Mouse (Mus musculus): ENCODE measurements at regions not wholly inside any gene's neighbourhood (a gene's known extent, or its start where the extent isn't known, plus 50 kb on each side); places are given as distances from the start of the nearest gene placed in this dataset.
A peak's percentile ranks its signal among the peaks of the same experiment; 100 is the strongest.

- intact Hi-C loops (cut with DNase I) = loop anchor here (10.0 kb wide), 1 partner anchor 332 kb away; the partner anchor contains the start of gene Depp1
- DNase-seq = no peak
Observed at GRCm38 (mm10) chr6:116987243-116987642, 181.1 kb upstream of the Cxcl12 start.

DNA sequence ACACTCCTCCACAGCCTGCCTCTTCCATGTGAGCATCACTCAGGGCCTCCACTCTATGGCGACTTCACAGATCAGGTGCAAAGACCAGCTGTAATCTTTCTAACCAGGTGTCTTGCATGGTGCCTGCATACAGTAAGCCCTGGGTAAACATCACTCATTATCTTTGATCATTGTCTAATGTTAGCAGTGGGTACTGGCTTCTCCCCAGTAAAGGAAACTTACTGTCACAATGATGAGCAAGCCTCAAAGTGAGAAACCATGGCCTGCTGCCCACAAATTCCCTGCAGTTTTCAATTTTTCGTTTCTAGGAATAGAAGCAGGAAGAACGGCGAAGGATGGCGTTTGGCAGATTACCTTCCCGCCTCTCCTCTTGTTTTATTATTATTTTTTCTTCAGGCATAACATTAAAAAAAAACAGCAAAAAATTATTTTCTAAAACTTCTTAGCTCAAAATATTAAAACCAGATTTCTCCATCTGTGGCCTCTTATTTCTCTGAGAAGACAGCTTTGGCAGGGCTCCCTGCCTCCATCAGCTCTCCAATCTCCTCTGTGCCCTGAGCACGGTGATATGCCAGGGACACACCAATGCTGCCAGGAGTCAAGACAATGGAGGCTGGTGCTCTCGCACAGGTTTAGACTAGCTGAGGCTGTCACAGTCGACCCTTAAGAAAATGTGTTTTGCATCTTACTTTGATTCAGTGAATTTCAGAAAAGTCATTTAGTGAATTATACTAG is 169.2 kb upstream of the Cxcl12 start:
- intact Hi-C loops (cut with DNase I) = no loop called here
- no peak for DNase-seq

- DNase-seq = no peak
- intact Hi-C loops (cut with DNase I) = no loop called here
Observed at GRCm38 (mm10) chr6:116999940-117000339, 168.4 kb upstream of the Cxcl12 start.

DNA sequence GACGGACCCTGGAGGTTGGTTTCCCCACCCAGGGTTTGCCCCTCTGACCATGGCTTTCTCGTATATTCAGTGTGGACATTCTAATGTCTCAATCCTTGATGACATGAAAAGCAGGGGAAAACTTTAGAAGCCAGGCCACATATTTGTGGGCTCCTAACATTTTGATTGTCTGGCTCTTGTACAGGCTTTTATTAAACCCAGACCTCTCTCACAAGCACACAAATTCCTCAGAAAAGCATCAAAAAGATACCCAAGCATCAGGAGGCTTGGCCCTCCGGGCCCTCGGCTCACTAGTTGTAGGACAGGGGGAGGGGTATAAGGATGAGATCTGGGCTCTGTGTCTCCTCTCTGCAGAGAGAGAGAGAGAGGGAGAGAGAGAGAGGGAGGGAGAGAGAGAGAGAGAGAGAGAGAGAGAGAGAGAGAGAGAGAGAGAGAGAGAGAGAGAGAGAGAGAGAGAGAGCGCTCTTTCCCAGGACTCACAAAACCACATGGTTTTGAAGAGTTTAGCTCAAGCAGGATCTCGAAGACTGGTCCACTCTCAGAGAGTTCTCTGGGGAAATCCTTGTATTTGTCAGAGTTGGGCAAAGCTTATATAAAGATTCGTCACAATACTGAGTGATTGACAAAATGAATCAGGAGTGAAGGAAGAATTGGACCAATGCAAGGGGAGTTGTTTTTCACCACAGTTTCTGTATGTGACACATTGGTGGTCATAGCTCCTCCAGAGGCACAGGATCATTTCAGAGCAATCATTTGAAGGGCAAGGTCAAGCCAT is 167.2 kb upstream of the Cxcl12 start:
- DNase-seq = no peak
- intact Hi-C loops (cut with DNase I) = no loop called here

DNA sequence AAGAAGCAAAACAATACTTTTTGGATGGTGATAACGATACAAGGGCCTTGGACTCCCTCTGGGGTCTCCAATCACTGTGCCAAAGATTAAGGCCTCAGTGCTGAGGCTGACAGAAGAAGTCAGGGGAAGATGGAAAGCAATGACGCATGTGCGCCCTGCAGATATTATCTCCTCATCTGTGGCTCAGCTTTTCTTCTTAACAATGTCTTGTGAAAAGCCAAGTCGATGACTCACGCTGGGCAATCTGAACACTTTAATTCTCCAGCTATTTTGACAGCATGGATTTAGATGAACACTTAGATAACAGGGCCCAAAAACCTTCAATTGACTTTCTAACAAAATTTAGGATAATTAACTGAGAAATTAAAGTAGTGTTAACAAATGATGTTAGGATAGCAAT is 155.7 kb upstream of the Cxcl12 start:
- no peak for DNase-seq
- intact Hi-C loops (cut with DNase I) = no loop called here

DNA sequence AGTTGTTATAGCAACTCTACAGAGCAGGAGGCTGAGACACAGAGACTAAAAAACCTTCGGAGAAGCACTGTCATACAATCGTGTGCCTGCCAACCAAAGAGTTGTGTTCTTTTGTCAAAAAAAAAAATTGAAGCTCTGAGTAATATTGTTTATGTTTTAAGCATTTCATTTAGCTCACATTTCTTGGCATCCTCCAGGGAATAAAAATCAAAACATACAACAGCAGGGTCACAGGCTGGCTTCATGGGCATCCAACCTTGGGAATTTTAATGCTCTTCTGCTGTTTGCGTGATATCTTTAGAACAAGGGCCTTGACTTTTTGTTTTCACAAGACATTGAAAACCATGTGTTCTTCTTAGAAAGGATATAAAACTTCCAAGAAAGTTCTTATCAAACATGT is 152.9 kb upstream of the Cxcl12 start:
- no peak for DNase-seq
- intact Hi-C loops (cut with DNase I) = no loop called here

GRCm38 (mm10) chr6:117021851-117022250 is 146.5 kb upstream of the Cxcl12 start:
- intact Hi-C loops (cut with DNase I) = no loop called here
- no peak for DNase-seq

DNA sequence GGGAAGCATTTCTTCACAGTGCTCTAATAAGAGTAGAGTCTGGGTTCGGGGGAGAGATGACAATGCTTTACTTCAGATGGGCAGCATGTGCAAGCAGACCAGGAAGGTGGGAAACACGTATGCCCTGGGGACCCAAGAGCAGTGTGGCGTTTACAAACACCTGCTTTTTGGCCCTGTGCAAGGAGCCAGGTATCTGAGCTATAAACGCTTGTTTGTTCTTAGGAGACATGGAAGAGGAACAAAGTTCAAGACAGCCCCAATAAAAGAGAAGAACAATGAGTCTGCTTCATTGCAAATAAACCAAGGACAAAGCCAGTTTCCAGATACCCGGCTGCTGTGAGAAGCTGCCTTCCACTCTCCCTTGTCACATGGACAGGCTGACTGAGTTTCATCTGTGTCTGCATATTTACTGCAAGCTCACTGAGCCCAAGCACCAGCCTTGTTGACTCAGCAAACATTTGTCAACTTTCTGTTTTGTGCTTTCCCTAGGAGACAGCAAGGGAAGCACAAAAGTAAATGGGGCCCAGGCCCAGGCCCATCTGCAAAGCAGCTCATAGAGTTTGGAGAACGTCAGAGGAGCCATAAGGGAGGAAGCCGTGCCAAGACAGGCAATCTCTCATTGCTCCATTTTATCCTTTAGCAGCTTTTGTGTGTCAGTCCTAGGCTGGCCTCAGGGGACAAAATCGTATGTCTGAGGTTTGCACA is 136.1 kb upstream of the Cxcl12 start:
- DNase-seq = no peak
- intact Hi-C loops (cut with DNase I) = no loop called here

DNA sequence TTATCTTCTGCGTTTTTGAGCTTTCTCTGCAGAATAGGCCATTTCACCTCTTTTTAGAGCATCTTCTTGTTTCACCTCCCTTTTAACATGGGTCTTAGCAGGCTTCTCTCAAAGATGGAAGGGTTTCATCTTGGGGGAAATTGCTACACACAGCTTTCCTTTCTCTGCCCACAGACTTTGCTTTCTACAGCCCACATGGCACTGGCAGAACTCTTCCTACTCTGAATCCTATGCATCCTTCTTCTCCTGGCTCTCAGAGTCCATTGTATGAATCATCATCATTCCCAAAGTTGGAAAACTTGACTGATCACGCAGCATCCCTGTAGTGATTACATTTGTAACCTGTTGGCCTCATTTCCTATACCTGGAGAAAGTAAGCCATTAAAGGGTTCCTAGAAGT is 124.6 kb upstream of the Cxcl12 start:
- DNase-seq = no peak
- intact Hi-C loops (cut with DNase I) = no loop called here

DNA sequence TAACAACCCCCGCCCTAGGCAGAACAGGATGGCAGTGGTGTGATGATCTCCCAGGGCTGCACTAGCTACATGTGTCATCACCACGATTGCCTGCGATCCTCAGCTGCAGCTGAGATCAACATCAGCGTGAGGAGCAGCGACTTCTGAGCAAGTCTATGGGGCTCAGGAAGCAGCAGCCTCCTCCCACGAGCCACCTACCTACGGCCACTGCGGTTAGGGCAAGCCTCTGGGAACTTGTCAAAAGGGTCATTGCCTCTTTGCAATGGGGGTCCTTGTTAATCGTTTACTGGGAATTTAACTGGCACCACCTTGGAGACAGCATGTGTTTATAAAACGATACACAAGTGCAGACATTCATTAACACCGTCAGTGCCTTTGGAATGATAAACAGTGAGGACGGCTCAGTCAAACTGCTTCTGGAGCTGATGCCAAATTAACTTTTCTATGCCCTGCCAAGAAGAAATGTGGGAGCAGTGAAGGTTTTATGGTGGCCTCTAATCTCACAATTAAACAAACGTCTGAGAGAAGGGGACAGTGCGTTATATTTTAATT is 118.8 kb upstream of the Cxcl12 start:
- intact Hi-C loops (cut with DNase I) = no loop called here
- DNase-seq = no peak

DNA sequence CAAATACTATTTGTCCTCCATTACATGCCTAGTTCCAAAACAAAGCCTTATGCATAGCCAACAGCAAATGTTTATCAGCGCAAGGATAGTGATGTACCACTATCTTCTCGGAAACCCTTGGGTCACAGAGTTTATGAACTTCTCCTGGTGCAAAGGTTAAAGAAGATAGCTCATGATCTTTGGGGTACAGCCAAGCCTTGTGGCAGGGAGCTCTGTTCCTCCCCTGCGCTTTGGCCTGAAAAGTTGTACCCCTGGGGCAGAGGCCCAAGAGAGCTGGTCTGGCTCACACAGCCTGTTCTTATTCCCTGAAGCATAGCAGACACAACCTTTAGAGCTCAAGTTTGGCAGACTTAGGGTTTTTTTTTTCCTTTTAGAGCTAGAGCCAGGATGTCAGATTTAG is 107.6 kb upstream of the Cxcl12 start:
- intact Hi-C loops (cut with DNase I) = no loop called here
- DNase-seq = peak in 1 of 2 experiments; percentile 21

GRCm38 (mm10) chr6:117067541-117068305 is 100.6 kb upstream of the Cxcl12 start:
- DNase-seq = no peak
- intact Hi-C loops (cut with DNase I) = no loop called here

DNA sequence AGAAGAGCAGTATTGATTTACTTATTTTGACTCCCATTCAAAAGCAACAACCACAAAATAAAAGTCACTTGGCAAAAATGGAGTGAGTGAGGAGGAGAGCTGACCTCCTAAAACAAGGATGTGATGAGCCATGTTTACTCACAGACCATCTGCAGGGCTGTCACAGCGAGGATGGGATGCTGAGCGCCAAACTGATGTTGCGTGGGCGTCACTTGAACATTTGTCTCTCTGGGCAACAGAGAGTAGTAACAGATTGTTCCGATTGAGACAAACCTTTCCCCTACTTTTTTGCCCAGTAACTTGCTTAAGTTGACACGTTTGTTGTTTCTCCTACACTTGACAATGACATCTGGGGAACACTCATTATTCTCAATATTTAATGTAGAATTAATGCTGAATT is 97.0 kb upstream of the Cxcl12 start:
- peak in 1 of 2 experiments; percentile 53 for DNase-seq
- intact Hi-C loops (cut with DNase I) = no loop called here

DNA sequence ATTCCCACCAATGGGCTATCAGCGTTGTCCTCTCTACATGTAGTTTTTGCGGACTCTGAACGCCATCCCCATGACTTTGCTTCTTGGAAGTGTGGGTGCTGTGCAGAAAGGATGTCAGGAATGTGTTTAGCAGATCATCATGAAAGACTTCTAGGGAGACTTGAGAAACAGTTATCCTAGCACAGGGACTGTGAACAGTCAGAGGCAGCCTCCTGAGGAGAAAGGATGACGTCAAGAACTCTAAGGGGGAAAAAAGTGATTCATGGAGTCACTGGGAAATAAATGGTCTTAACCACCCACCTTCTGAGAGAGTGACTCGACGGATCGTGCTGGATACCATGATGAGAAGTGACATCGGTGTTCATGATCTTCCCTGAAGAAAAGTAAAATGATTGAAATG is 96.5 kb upstream of the Cxcl12 start:
- no peak for DNase-seq
- intact Hi-C loops (cut with DNase I) = no loop called here

- intact Hi-C loops (cut with DNase I) = no loop called here
- DNase-seq = no peak
Observed at GRCm38 (mm10) chr6:117079500-117079899, 88.8 kb upstream of the Cxcl12 start.

- intact Hi-C loops (cut with DNase I) = no loop called here
- DNase-seq = no peak
Observed at GRCm38 (mm10) chr6:117080973-117081372, 87.4 kb upstream of the Cxcl12 start.

DNA sequence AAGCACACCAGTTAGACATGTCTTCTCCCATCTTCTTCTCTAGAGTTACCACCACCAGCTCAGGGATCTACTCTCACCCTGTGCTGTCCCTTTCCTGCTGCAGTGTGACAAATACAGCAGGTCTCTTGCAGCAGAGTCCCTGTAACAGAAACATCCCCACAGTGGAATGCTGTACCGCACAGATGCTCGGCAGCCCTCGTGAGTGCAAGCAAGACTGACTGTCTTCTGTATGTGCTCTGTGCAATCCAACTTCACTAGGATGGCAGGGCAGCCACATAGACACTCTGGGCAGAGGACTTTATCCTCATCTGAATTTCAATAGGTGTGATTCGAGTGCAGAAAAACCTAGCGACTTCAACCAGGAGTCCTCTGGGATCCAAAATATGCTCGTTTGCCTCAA is 84.1 kb upstream of the Cxcl12 start:
- intact Hi-C loops (cut with DNase I) = no loop called here

DNA sequence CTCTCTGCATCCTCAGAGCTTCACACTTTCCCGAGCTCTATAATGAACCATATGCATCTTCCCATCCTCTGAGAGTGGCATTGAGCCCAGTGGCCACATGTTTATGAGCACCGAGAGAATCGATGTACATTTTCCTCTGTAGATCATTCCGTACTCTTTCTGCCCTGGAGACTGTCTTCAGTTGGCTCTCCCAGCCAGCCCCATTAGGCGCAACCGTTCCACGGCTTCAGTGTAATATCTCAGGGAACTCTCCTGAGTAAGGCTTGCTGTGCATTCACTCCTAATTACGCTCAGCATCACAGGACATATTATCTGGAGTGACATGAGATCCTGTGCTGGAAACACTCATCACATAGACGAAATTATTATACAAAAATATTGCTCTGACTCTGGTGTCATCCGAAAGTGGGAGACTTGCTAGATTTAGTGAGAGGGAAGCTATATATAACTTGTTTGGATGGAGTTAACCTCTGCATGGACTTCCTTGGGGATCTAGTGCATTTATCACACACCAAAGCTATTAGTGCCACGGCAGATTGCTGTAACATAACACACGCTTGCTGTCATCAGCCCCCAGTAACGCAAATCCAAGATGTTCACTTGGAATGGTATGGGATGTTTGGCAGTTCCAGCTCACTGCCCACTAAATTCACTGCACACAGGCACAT is 83.4 kb upstream of the Cxcl12 start:
- intact Hi-C loops (cut with DNase I) = no loop called here
- no peak for DNase-seq

More for the DNA sequence above, 84.1 kb upstream of the Cxcl12 start:
- DNase-seq = no peak

- intact Hi-C loops (cut with DNase I) = no loop called here
Observed at GRCm38 (mm10) chr6:117094742-117095141, 73.6 kb upstream of the Cxcl12 start.

DNA sequence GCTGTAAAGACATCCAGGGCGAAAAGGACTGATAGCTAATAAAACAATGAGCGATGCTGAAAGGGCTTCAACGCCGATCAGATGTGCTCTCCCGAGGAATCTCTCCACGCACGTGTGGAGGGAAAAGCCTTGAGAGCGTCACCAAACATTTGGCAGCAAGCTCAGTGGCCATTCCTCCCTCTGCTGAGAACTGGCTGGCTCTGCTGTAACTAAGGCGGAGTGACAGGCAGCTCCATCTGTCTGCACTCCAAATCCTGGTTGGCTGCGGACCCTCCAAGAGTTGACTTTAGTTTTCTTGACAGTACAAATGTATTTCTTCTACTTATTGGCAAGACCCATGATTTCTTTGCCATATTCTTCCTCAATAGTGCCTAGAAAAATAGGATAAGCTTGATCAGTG is 68.5 kb upstream of the Cxcl12 start:
- DNase-seq = no peak
- intact Hi-C loops (cut with DNase I) = no loop called here

More at GRCm38 (mm10) chr6:117094742-117095141, 73.6 kb upstream of the Cxcl12 start:
- no peak for DNase-seq

Data from gastrocnemius, postnatal 36 days (tissue).